Mouse (Mus musculus) right cerebral cortex, postnatal 36 days (tissue): ENCODE data around the gene Fam196a.
A peak's percentile ranks its signal among the peaks of the same experiment; 100 is the strongest.

Source experiments
- DNase-seq, 2 experiments: peaks; one replicate each; pipeline ENCODE4 v3.0.0; 2022; ENCODE audit warnings: low spot score in 2 of 2, mixed read lengths in 1 of 2

Fam196a gene

GRCm38 (mm10) chr7:134937927-134938609, at the start of gene Fam196a:
TSS of gene Fam196a (minus strand) at chr7:134938430.
- peak; percentile 66 to 79 for DNase-seq

DNA sequence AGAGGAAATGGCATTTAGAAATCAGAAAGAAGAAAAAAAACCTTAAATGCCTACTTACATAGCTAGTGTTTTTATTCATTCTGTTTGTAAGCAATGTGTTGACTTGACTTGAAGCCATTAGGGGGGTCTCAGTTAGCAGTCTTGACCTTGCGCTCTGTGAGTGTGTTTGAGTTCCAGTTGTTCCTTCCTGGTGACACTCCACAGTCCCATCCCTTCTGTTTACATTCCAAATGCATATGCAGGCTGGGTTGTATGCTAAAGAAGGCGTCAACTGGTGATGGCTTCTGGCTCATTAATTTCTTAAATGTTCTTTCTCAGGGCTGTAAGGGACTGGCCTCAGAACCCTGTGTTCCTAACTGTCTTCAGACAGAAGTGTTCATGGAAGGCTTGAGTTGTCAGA, 23.4 kb upstream of the Fam196a start:
- no peak for DNase-seq

GRCm38 (mm10) chr7:134960871-134961270, 22.6 kb upstream of the Fam196a start:
- DNase-seq = no peak

DNA sequence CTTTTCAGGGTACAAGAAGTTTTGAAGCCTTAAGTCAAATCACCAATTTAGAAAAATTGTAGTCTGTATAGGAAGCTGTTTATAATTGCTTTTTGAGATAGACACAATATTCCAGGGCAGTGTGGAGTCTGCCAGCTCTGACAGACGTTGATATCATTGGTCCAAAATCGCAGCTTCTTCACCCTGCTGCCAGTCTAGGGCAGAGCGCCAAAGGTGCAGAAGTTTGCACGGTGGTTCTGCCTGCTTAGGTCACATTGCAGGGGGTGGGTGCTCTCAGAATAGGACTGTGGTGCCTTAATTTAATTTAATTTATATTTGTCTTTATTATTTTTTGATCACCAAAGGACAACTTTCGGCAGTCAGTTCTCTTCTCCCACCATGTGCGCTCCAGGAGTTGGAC, 20.9 kb upstream of the Fam196a start:
- DNase-seq = no peak

DNA sequence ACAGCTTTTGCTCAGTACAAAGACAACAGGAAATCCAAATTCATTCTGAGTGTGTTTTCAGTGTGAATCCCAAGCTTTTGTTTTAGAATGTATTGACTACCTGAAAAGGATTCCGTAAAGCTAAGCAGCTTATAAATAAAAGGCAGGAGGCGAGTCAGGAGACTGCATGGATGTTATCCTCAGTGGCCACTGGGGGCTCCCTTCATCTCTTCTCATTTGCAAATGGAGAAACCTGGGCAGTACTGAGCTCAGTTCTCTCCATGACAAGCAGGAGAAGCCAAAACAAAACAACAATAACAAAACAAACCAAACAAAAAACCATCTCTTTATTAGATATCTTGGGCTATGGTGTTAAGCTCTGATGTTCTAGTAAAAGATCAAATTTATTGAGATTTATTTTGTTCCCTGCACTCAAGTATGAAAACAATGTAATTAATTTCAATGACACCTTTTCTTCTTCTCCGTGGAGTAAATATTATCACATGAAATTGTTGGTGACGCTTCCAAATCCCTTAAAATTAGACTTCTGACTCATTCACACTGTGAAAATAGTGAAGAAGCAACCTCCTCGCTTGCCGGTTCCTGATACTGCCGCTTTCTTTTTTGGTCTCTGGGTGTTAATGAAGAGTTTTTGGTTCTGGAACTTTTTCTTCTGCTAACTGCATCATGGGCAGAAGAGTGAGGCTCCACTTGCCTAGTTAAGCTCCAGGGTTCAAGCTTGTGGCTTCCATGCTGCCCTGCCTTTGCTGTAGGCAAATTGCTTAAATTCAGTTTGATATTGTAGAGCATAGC, 7.9 kb upstream of the Fam196a start:
- no peak for DNase-seq

GRCm38 (mm10) chr7:134943701-134944100, 5.5 kb upstream of the Fam196a start:
- no peak for DNase-seq

DNA sequence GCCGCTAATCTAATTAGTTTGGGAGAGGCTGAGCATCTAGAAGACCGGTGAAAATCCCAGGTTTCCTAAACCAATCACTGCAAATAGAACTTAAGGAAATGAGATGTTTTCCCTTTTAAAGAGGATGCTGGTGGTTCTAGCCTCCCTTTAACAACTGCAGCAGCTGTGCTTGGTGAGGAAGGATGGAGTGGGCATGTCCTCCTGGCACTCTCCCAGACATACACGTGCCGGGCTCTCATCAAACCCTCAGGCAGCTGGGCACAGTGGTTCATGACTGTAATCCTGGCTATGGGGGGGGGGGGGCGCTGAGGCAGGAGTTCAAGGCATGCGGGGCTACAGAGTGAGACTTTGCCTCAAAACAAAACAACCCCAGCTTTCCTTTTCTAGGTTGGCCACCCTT, 4.8 kb upstream of the Fam196a start:
- DNase-seq = no peak

GRCm38 (mm10) chr7:134941891-134942290, 3.7 kb upstream of the Fam196a start:
- no peak for DNase-seq

DNA sequence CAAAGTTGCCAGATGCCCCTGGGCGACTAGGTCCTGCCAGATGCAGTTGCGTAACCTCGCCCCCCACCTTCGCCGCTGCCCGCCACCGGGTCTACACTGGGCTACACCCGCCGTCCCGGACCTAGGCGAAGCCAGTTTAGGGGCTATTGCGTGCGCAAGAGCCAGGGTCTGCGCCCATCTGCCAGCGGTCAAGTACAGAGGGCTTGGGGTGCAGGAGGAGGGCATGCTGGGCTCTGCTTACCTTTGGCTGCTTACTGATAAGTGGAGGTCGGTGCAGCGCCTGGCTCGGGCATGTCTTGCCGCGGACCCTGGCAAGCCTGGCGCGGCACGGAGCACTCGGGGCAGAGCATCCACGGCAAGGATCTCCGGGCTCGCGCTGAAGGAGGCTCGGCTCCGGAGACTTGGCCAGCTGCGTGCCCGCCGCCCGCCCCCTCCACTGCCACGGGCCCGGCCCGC, 731 bp downstream of the Fam196a start:
- no peak for DNase-seq

DNA sequence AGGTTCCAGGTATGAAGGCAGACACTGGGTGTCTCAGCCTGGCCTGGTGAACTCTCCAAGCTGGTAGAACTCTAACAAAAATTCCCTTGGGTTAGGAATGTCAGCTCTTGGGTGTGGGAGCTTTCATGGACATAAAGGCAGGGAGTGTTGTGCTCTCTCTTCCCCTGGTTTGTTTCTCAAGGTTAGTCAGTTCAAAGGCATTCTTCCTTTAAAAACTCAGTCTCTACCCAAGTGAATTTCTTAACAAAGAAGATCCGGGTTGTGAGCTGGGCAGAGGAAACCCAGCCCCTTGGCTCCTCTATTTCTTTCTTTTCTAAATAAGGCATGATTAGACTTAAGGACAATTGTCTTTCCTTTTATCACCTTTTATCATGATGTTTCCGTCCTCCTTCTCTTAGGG, 6.3 kb downstream of the Fam196a start:
- no peak for DNase-seq

- no peak for DNase-seq
Observed at GRCm38 (mm10) chr7:134901992-134902391, 36.2 kb downstream of the Fam196a start.

- DNase-seq = no peak
Observed at GRCm38 (mm10) chr7:134899462-134899861, 38.8 kb downstream of the Fam196a start.

DNA sequence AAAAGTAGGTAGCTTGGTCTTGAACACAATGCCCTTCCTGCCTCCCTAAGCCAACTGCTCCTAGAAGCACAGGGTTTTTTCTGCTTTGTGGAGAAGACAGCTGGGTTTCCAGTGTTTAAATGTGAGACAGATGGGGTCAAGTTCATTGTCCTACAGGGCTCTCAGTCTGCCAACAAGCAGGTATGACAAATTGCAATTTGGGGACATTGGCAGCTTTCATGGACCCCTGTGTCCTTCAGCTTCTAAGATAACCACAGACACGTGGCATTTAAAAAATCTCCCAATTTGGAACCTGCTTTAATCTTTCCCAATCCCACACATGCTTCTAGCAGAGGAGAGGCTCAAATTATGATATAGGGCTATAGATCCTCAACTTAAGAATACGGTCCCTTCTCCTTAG, 43.6 kb downstream of the Fam196a start:
- DNase-seq = no peak

- DNase-seq = no peak
Observed at GRCm38 (mm10) chr7:134892972-134893371, 45.3 kb downstream of the Fam196a start.

- DNase-seq = no peak
Observed at GRCm38 (mm10) chr7:134892449-134892871, 45.8 kb downstream of the Fam196a start.

GRCm38 (mm10) chr7:134883516-134883915, 54.7 kb downstream of the Fam196a start:
- no peak for DNase-seq

- DNase-seq = no peak
Observed at GRCm38 (mm10) chr7:134880431-134880830, 57.8 kb downstream of the Fam196a start.

GRCm38 (mm10) chr7:134878985-134879384, 59.2 kb downstream of the Fam196a start:
- no peak for DNase-seq

DNA sequence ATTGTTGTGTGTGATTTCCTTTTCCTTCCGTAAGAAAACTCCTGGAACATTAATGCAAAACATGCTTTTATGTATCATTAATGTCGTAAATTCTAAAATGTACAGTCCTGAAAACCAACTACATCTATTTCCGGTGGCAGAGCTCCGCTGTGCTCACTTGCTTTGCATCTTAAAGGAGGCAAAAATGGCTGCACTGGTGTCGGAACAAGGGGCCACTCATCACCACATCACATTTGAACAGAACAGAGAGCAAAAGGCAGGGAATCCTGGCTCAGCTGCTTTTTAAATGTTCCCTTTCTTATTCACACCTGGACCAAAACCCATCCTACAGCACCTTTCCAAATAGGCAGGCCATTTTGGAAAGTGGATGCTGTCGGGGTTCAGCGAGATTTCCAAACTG, 65.2 kb downstream of the Fam196a start:
- no peak for DNase-seq

DNA sequence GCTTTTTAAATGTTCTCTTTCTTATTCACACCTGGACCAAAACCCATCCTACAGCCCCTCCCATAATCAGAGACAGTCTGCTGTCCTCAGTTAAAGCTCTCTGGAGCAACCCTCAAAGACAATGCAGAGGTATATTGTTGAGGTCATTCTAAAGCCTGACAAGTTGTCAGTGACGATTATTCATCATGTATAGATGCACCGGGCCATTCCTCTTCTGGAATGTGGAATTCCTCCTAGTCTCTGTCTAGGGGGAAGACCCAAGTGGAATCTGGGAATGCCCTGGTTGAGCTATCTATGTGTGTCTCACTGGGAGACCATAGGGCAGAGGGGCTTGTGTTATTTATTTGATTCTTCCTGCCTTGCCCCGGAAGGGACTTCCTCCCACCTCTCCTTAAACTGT, 65.7 kb downstream of the Fam196a start:
- DNase-seq = no peak

DNA sequence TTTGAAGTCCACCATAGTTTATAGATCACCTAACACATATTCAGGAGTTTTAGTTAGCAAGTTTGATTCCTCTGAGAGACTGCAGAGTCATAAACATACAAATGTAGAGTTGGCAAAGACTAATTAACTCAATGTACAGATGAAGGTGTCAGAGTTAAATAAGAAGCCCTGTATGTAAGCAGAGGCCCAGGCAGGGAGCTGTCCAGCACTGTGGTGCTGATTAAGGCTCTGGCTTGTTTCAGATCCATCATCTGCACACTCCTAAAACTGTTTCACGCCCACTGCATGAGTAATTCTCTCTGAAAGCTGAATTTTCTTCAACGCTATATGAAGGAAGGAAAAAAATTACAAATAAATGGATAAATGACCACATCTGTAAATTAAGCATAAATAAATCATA, 74.1 kb downstream of the Fam196a start:
- no peak for DNase-seq

GRCm38 (mm10) chr7:134862000-134862399, 76.2 kb downstream of the Fam196a start:
- DNase-seq = no peak

DNA sequence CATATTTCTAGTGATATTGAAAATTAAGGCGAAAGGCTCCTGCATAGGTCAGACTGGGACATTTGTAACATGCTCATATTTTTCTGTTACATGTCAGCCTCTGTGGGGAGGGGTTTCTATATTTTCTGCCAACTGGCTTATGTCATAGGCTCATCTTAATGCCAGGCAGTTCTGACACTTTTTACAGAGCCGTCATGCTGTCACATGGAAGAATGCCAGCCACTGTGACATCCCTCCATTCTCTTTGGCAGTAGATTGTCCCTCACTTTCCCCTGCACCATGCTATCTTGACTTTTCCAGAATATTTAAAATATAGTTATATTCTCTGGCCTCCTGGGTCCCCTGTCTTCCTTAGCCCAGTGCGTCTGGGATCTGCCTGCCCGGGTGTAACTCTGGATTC, 95.5 kb downstream of the Fam196a start:
- DNase-seq = no peak
